In the genomic region with DNA sequence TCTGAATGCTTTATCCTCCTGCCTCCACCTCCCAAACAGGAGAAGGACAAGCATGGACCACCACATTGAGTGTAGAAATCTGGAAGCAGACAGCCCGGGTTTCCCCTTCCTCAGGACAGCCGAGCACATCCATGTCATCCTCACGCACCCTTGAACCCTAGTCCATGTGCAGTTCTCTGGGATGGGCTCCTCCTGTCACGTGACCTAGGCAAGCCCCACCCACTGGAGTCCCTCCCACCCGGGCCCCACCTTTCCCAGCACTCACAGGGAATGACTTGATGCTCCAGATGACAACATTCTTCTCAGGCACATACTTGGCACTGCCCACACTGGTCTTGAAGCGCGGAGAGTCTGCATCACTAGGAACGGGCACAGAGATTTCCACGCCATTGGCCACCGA, we compare ENCODE assay signal across 28 mouse cellular contexts. TPM values are rescaled to one million over a fixed set of nuclear protein-coding genes. Genes with fewer than 3 reads are reported as not detected.
DNase-seq lines count a peak whose midpoint lies in the region; TF ChIP-seq lines count a peak whose summit lies in the region.
"Had no signal": no experiment of that assay in that cellular context is flagged by ENCODE, and none has a peak within 500 bp of the region (broad histone marks: within the 10 kb centered on the region; RNA-seq: fewer than 3 reads in every experiment).

No protein-coding gene starts in this region.

- H3K36me3 ChIP-seq in C2C12 (ENCODE audit: control insufficient read depth, insufficient read depth), result no peaks in the 10 kb centered on the region
- H3K36me3 ChIP-seq: forebrain, embryonic 12.5 days; forebrain, embryonic 15.5 days; G1E; heart, embryonic 12.5 days; heart, embryonic 15.5 days; hindbrain, embryonic 10.5 days; hindbrain, embryonic 13.5 days had no signal

- no peak overlapping the region for H3ac ChIP-seq in C2C12 (ENCODE audit: control insufficient read depth, insufficient read length, low read depth)

- H3K27me3 ChIP-seq in C2C12 (ENCODE audit: control insufficient read depth, insufficient read depth, insufficient read length), result no peaks in the 10 kb centered on the region
- H3K27me3 ChIP-seq: embryonic facial prominence, embryonic 15.5 days; forebrain, embryonic 12.5 days; forebrain, embryonic 15.5 days; heart, embryonic 12.5 days; heart, embryonic 15.5 days; hindbrain, embryonic 13.5 days; intestine, embryonic 15.5 days had no signal

- H3K79me3 ChIP-seq in C2C12 (ENCODE audit: low read depth), result no peaks in the 10 kb centered on the region

- TF ChIP-seq CTCF in C2C12 (IDR thresholded peaks at IDR 0.05; ENCODE audit: control insufficient read depth, insufficient read depth, insufficient read length), result no peak

- H3K79me2 ChIP-seq in C2C12 (ENCODE audit: control insufficient read depth, insufficient read depth), result no peaks in the 10 kb centered on the region

- H3K4me3 ChIP-seq in C2C12 (ENCODE audit: insufficient read depth, poor library complexity, severe bottlenecking), result no peak overlapping the region
- H3K4me3 ChIP-seq: embryonic facial prominence, embryonic 15.5 days; erythroblast, embryonic 14.5 days; forebrain, embryonic 12.5 days; forebrain, embryonic 15.5 days; heart, embryonic 12.5 days; heart, embryonic 15.5 days; hindbrain, embryonic 10.5 days; hindbrain, embryonic 13.5 days; intestine, embryonic 15.5 days had no signal

- peak; percentile 65 for DNase-seq in ES-CJ7 (ENCODE audit: low read depth, low spot score)
- peak; percentile 80 for DNase-seq in ZHBTc4 (ENCODE audit: low read depth, low spot score)
- no peak for DNase-seq in lung, postnatal 25 days (ENCODE audit: low spot score)
- no peak for DNase-seq in layer of hippocampus, adult 18-20 months (ENCODE audit: low spot score in 2 of 2)
- no peak for DNase-seq in spleen, postnatal 14 days (ENCODE audit: low spot score in 2 of 2)
- DNase-seq: adrenal gland, adult 8-10 months; adrenal gland, postnatal 25 days; cerebellum, adult 11-12 months; cerebellum, adult 8-10 months; cerebellum, postnatal 10 days; cerebellum, postnatal 36 days; embryo, embryonic 11 days; gastrocnemius, postnatal 25 days; heart, adult 18-20 months; heart, postnatal 10 days; heart, postnatal 36 days had no signal

TF ChIP-seq in C2C12, 6 proteins besides CTCF, POLR2A, EP300 and RAD21:
- TF ChIP-seq FOSL1 (IDR thresholded peaks at IDR 0.05; ENCODE audit: insufficient read depth, low read length, poor library complexity, severe bottlenecking), result no peak
- no peak for TF ChIP-seq MYOG (IDR thresholded peaks at IDR 0.05; ENCODE audit: control insufficient read depth, extremely low read depth, insufficient read length)
- TF ChIP-seq MYOD1 (IDR thresholded peaks at IDR 0.05; ENCODE audit: control insufficient read depth, insufficient read length, low read depth), result no peak
- peak; percentile 23 for TF ChIP-seq USF1 (IDR thresholded peaks at IDR 0.05; ENCODE audit: low read depth)

RNA-seq across cellular contexts. Expression of a gene that starts 7.8 kb away (rescaled TPM):
- 49.4 TPM for polyA plus RNA-seq in C2C12 (2012; fragmentation: generic; extraction: Trizol)
- 10 to 100 TPM; 53.7 to 56.7 TPM for total RNA-seq in layer of hippocampus, adult 18-20 months (2021)

RNA-seq across cellular contexts. Expression of a gene that starts 11.2 kb away (rescaled TPM):
- 29.3 TPM for polyA plus RNA-seq in C2C12 (2012; fragmentation: generic; extraction: Trizol)
- total RNA-seq in layer of hippocampus, adult 18-20 months (2021), result 10 to 100 TPM; 39.7 to 46.9 TPM

RNA-seq across cellular contexts. Expression of a gene that starts 13.1 kb away (rescaled TPM):
- polyA plus RNA-seq in C2C12 (2012; fragmentation: generic; extraction: Trizol), result not detected
- under 1 TPM; 0.18 to 0.30 TPM for total RNA-seq in layer of hippocampus, adult 18-20 months (2021)
- total RNA-seq: adrenal gland, postnatal 25 days; gastrocnemius, adult 8-10 months; gastrocnemius, postnatal 25 days; heart, adult 18-20 months; heart, postnatal 10 days; heart, postnatal 36 days had no signal
- polyA plus RNA-seq: erythroblast, embryonic 14.5 days; G1E had no signal

RNA-seq across cellular contexts. Expression of a gene that starts 21.5 kb away (rescaled TPM):
- 221 TPM for polyA plus RNA-seq in C2C12 (2012; fragmentation: generic; extraction: Trizol)
- total RNA-seq in layer of hippocampus, adult 18-20 months (2021), result 10 to 100 TPM; 44.7 to 48.0 TPM

RNA-seq across cellular contexts. Expression of a gene that starts 33.9 kb away (rescaled TPM):
- 33.7 TPM for polyA plus RNA-seq in C2C12 (2012; fragmentation: generic; extraction: Trizol)
- total RNA-seq in layer of hippocampus, adult 18-20 months (2021), result 10 to 100 TPM; 43.6 to 50.9 TPM

Comparison
In these comparisons a context has a peak if more than half of its experiments do, and no peak if none do; other contexts are left out.
1. DNase-seq: peak in ES-CJ7 (single experiment) and ZHBTc4 (single experiment); none in lung, postnatal 25 days (single experiment), layer of hippocampus, adult 18-20 months (0 of 2) and spleen, postnatal 14 days (0 of 2).